Comparison of ENCODE assay signal across 26 mouse cellular contexts in genomic region chr5:51763599-51763998, GRCm38 (mm10).
"Had no signal": no experiment of that assay in that cellular context is flagged by ENCODE, and none has a peak within 500 bp of the region (broad histone marks: within the 10 kb centered on the region; RNA-seq: fewer than 3 reads in every experiment).

No protein-coding gene starts in this region.

- H3K4me3 ChIP-seq: heart, adult 2 months; heart, embryonic 13.5 days; heart, embryonic 15.5 days; hindbrain, embryonic 13.5 days; hindbrain, embryonic 15.5 days; kidney, embryonic 15.5 days; limb, embryonic 13.5 days; limb, embryonic 15.5 days; liver, embryonic 12.5 days had no signal

- ATAC-seq: hindbrain, postnatal 0 days; intestine, embryonic 16.5 days; liver, embryonic 12.5 days had no signal

- H3K4me2 ChIP-seq: heart, embryonic 11.5 days; heart, embryonic 13.5 days; heart, embryonic 15.5 days; hindbrain, embryonic 13.5 days; hindbrain, embryonic 15.5 days; kidney, embryonic 15.5 days; limb, embryonic 13.5 days; limb, embryonic 15.5 days; liver, embryonic 12.5 days had no signal

- H3K9ac ChIP-seq: heart, embryonic 13.5 days; heart, embryonic 15.5 days; hindbrain, embryonic 13.5 days; hindbrain, embryonic 15.5 days; kidney, embryonic 15.5 days; limb, embryonic 13.5 days; limb, embryonic 15.5 days; liver, embryonic 12.5 days; liver, embryonic 14.5 days had no signal

- H3K27me3 ChIP-seq: heart, embryonic 13.5 days; heart, embryonic 15.5 days; hindbrain, embryonic 13.5 days; hindbrain, embryonic 15.5 days; kidney, embryonic 15.5 days; limb, embryonic 13.5 days; limb, embryonic 15.5 days; liver, embryonic 12.5 days had no signal

- H3K9me3 ChIP-seq: heart, embryonic 13.5 days; heart, embryonic 15.5 days; hindbrain, embryonic 13.5 days; hindbrain, embryonic 15.5 days; kidney, embryonic 15.5 days; limb, embryonic 13.5 days; limb, embryonic 15.5 days; liver, embryonic 12.5 days had no signal

- H3K27ac ChIP-seq: heart, adult 2 months; heart, embryonic 13.5 days; heart, embryonic 15.5 days; hindbrain, embryonic 13.5 days; hindbrain, embryonic 15.5 days; hindbrain, postnatal 0 days; kidney, embryonic 15.5 days; limb, embryonic 13.5 days; limb, embryonic 15.5 days; liver, embryonic 12.5 days; liver, embryonic 14.5 days had no signal

- H3K36me3 ChIP-seq: heart, embryonic 13.5 days; heart, embryonic 15.5 days; hindbrain, embryonic 13.5 days; hindbrain, embryonic 15.5 days; kidney, embryonic 15.5 days; limb, embryonic 13.5 days; limb, embryonic 15.5 days; liver, embryonic 12.5 days had no signal

- H3K4me1 ChIP-seq: heart, embryonic 15.5 days; hindbrain, embryonic 13.5 days; hindbrain, embryonic 15.5 days; kidney, embryonic 15.5 days; limb, embryonic 13.5 days; limb, embryonic 15.5 days; liver, embryonic 12.5 days had no signal

- DNase-seq: gastrocnemius, postnatal 14 days; gastrocnemius, postnatal 36 days; heart, adult 11 months; heart, adult 2 months; heart, postnatal 14 days; heart, postnatal 36 days; kidney, adult 11 months; kidney, adult 2 months; kidney, adult 9 months; kidney, postnatal 14 days; kidney, postnatal 36 days; layer of hippocampus, adult 9-11 months; layer of hippocampus, postnatal 36 days; left cerebral cortex, postnatal 4 days had no signal
